In genomic region chr4:123044842-123045241, GRCm38 (mm10) we compare ENCODE assay signal across 14 mouse cellular contexts. TPM values are rescaled to one million over a fixed set of nuclear protein-coding genes. Genes with fewer than 3 reads are reported as not detected.
DNase-seq lines count a peak whose midpoint lies in the region; ATAC-seq lines count a peak whose summit lies in the region.
"Had no signal": no experiment of that assay in that cellular context is flagged by ENCODE, and none has a peak within 500 bp of the region (broad histone marks: within the 10 kb centered on the region; RNA-seq: fewer than 3 reads in every experiment).

No protein-coding gene starts in this region.

- peaks cover 22% of the 10 kb centered on the region; the same call in 1 of the 2 replicates for H3K36me3 ChIP-seq in lung, embryonic 15.5 days

- WGBS in lung, embryonic 15.5 days = 76% methylated on average over 4 of the region's 4 CpGs

- DNase-seq in frontal cortex, adult 2 months (ENCODE audit: extremely low spot score in 1 of 2, low spot score in 1 of 2) = no peak
- peak; percentile 43 to 61 for DNase-seq in urinary bladder, postnatal 36 days (ENCODE audit: low spot score in 2 of 2)
- no peak for DNase-seq in urinary bladder, postnatal 4 days (ENCODE audit: low spot score in 2 of 2)
- DNase-seq in cerebellum, adult 9-11 months = no peak
- DNase-seq in spleen, postnatal 14 days (ENCODE audit: low spot score in 2 of 2) = no peak
- DNase-seq: gastrocnemius, adult 2 months; kidney, adult 11 months had no signal

- H3K4me2 ChIP-seq in lung, embryonic 15.5 days = no peak overlapping the region
- H3K4me2 ChIP-seq: heart, embryonic 13.5 days; liver, embryonic 15.5 days had no signal

- H3K27me3 ChIP-seq in lung, embryonic 15.5 days = no peaks in the 10 kb centered on the region
- H3K27me3 ChIP-seq: liver, embryonic 15.5 days had no signal

- ATAC-seq in frontal cortex, adult (ENCODE audit: low TSS enrichment) = 0 out of 2 replicates have a peak, but pooled peaks have one; percentile 29
- no peak for ATAC-seq in lung, embryonic 15.5 days (ENCODE audit: borderline replicate concordance, extremely low read depth, low FRiP score, low TSS enrichment)
- ATAC-seq in activated CD4-positive, CD25-positive, alpha-beta regulatory T cell, adult 4 months = no peak

- H3K27ac ChIP-seq in lung, embryonic 15.5 days = 0 out of 2 replicates have a peak overlapping the region, but pooled peaks have one; percentile 41
- H3K27ac ChIP-seq: gastrocnemius, adult 2 months; heart, embryonic 13.5 days; hindbrain, embryonic 10.5 days; liver, embryonic 15.5 days; midbrain, embryonic 10.5 days had no signal

- H3K9ac ChIP-seq in lung, embryonic 15.5 days = no peak overlapping the region
- H3K9ac ChIP-seq: heart, embryonic 13.5 days; liver, embryonic 15.5 days had no signal

- H3K9me3 ChIP-seq in lung, embryonic 15.5 days = no peaks in the 10 kb centered on the region
- H3K9me3 ChIP-seq: heart, embryonic 13.5 days; hindbrain, embryonic 10.5 days; liver, embryonic 15.5 days; midbrain, embryonic 10.5 days had no signal

- H3K4me1 ChIP-seq in lung, embryonic 15.5 days = peaks cover 29% of the 10 kb centered on the region
- H3K4me1 ChIP-seq: hindbrain, embryonic 10.5 days; liver, embryonic 15.5 days; midbrain, embryonic 10.5 days had no signal

- H3K4me3 ChIP-seq in lung, embryonic 15.5 days = no peak overlapping the region
- H3K4me3 ChIP-seq: gastrocnemius, adult 2 months; heart, embryonic 13.5 days; hindbrain, embryonic 10.5 days; liver, embryonic 15.5 days; midbrain, embryonic 10.5 days had no signal

RNA-seq across cellular contexts. Expression of gene Trit1, which starts 28.4 kb away (rescaled TPM):
- polyA plus RNA-seq in frontal cortex, adult 2 months (2012; rRNA removed) = 17.7 and 18.2 TPM in 2 replicates
- polyA plus RNA-seq in lung, embryonic 15.5 days (2015; fragmentation: Nextera tagmentation; extraction: Ambion mirVana) = 15.9 and 19.2 TPM in 2 replicates
- polyA plus RNA-seq in activated CD4-positive, CD25-positive, alpha-beta regulatory T cell, adult 4 months (2017; shearing (Covaris generic)) = 10 to 100 TPM; 16.5 to 17.2 TPM

RNA-seq across cellular contexts. Expression of gene Mycl, which starts 49.4 kb away (rescaled TPM):
- polyA plus RNA-seq in frontal cortex, adult 2 months (2012; rRNA removed) = 10.0 and 12.0 TPM in 2 replicates
- polyA plus RNA-seq in lung, embryonic 15.5 days (2015; fragmentation: Nextera tagmentation; extraction: Ambion mirVana) = 18.5 and 20.8 TPM in 2 replicates
- not detected for polyA plus RNA-seq in activated CD4-positive, CD25-positive, alpha-beta regulatory T cell, adult 4 months (2017; shearing (Covaris generic))

Comparison
In these comparisons a context has a peak if more than half of its experiments do, and no peak if none do; other contexts are left out.
1. DNase-seq: peak in urinary bladder, postnatal 36 days (2 of 2); none in frontal cortex, adult 2 months (0 of 2), urinary bladder, postnatal 4 days (0 of 2), cerebellum, adult 9-11 months (single experiment) and spleen, postnatal 14 days (0 of 2).
2. RNA of gene Mycl, which starts 49.4 kb away (polyA plus RNA-seq): 18.5 to 20.8 TPM in lung, embryonic 15.5 days and 10.0 to 12.0 TPM in frontal cortex, adult 2 months; not detected in activated CD4-positive, CD25-positive, alpha-beta regulatory T cell, adult 4 months; every median in the first group is over 10 times any median in the second.